Mouse (Mus musculus) heart, embryonic 13.5 days (tissue): ENCODE results near the gene Gpr176. TPM values are rescaled to one million over a fixed set of nuclear protein-coding genes. Genes with fewer than 3 reads are reported as not detected.

ENCODE experiments used
- ATAC-seq: fragments of 200-750 bp; cut with Nextera tagmentation; 2 replicates; pipeline ENCODE4 v1.8.0; 2017; ENCODE audit warnings: moderate TSS enrichment; ENCODE audit not compliant: insufficient number of reproducible peaks, low FRiP score, low TSS enrichment; ENCODE audit errors: extremely low read depth
- H3K27ac ChIP-seq: fragments of 300-500 bp; sonication (generic); replicated peaks from 2 replicates; pipeline ENCODE4 v1.5.1; 2015; ENCODE audit warnings: moderate library complexity, mild to moderate bottlenecking, inconsistent platforms
- H3K27me3 ChIP-seq: fragments of 300-500 bp; sonication (generic); replicated peaks from 2 replicates; pipeline ENCODE4 v1.6.1; 2015; ENCODE audit warnings: mild to moderate bottlenecking, inconsistent platforms
- H3K36me3 ChIP-seq: fragments of 300-500 bp; sonication (generic); 2 replicates; pipeline ENCODE4 v1.6.1; 2015; ENCODE audit warnings: mild to moderate bottlenecking, inconsistent platforms
- H3K4me1 ChIP-seq: fragments of 300-500 bp; sonication (generic); 2 replicates; pipeline ENCODE4 v1.6.1; 2015; ENCODE audit warnings: inconsistent platforms
- H3K4me2 ChIP-seq: fragments of 300-500 bp; sonication (generic); 2 replicates; pipeline ENCODE4 v1.6.1; 2015; ENCODE audit warnings: inconsistent platforms, mild to moderate bottlenecking, moderate library complexity
- H3K4me3 ChIP-seq: fragments of 300-500 bp; sonication (generic); 2 replicates; pipeline ENCODE4 v1.5.1; 2015; ENCODE audit warnings: moderate library complexity, mild to moderate bottlenecking, inconsistent platforms
- H3K9ac ChIP-seq: fragments of 300-500 bp; sonication (generic); 2 replicates; pipeline ENCODE4 v1.6.1; 2015; ENCODE audit warnings: inconsistent platforms, mild to moderate bottlenecking, moderate library complexity
- H3K9me3 ChIP-seq: fragments of 300-500 bp; sonication (generic); 2 replicates; pipeline ENCODE4 v1.6.1; 2016; ENCODE audit warnings: inconsistent platforms
- WGBS: fragments of 180-500 bp; shearing (Covaris S2); methylation state at CpG from one replicate; pipeline ENCODE4 v1.1.7; 2015; ENCODE audit warnings: mixed read lengths; 5-methylcytosine and 5-hydroxymethylcytosine counted together
- polyA plus RNA-seq: library from polyadenylated mRNA; unstranded; fragments of >200 nt; fragmentation: Nextera tagmentation; extraction: Ambion mirVana; gene quantifications from 2 replicates; pipeline ENCODE4 v1.2.1, GENCODE M21; 2015

Gene Gpr176
- polyA plus RNA-seq, 1 experiment from 2014 or later = 0.19 TPM

GRCm38 (mm10) chr2:118373572-118374279 is 507 bp upstream of the Gpr176 start:
- Histone ChIP-seq H3K27ac (no peak overlapping the region), H3K4me2 (peak overlapping the region; percentile 81), H3K36me3 (no peaks in the 10 kb centered on the region), H3K4me3 (peak overlapping the region; percentile 56), H3K27me3 (peaks cover 58% of the 10 kb centered on the region), H3K9me3 (no peaks in the 10 kb centered on the region), H3K9ac (peak overlapping the region; percentile 74), H3K4me1 (peaks cover 18% of the 10 kb centered on the region)
- ATAC-seq = peak; percentile 37; the same call in 1 of the 2 replicates
- WGBS = 4% methylated on average over 43 of the region's 43 CpGs

- H3K4me2 ChIP-seq = peak overlapping the region; percentile 81
- H3K27ac ChIP-seq = no peak overlapping the region
- H3K4me1 ChIP-seq = peaks cover 18% of the 10 kb centered on the region
- H3K9me3 ChIP-seq = no peaks in the 10 kb centered on the region
- ATAC-seq = no peak
- H3K9ac ChIP-seq = peak overlapping the region; percentile 74
- no peaks in the 10 kb centered on the region for H3K36me3 ChIP-seq
- 8% methylated on average over 11 of the region's 11 CpGs for WGBS
- H3K27me3 ChIP-seq = peaks cover 56% of the 10 kb centered on the region
- peak overlapping the region; percentile 56 for H3K4me3 ChIP-seq
Observed at GRCm38 (mm10) chr2:118372561-118372900, 688 bp downstream of the Gpr176 start.

GRCm38 (mm10) chr2:118371841-118372240 is 1.4 kb downstream of the Gpr176 start:
- Histone ChIP-seq H3K4me2 (no peak overlapping the region), H3K4me3 (no peak overlapping the region), H3K27me3 (peaks cover 56% of the 10 kb centered on the region), H3K9ac (no peak overlapping the region), H3K36me3 (no peaks in the 10 kb centered on the region), H3K9me3 (no peaks in the 10 kb centered on the region), H3K27ac (no peak overlapping the region), H3K4me1 (peaks cover 18% of the 10 kb centered on the region)
- WGBS = 43% methylated on average over 1 of the region's 1 CpGs
- ATAC-seq = no peak

GRCm38 (mm10) chr2:118355138-118355719 is 18.0 kb downstream of the Gpr176 start:
- Histone ChIP-seq H3K9ac (no peak overlapping the region), H3K4me2 (no peak overlapping the region), H3K27me3 (peaks cover under 1% of the 10 kb centered on the region; the same call in 1 of the 2 replicates), H3K4me3 (no peak overlapping the region), H3K9me3 (no peaks in the 10 kb centered on the region), H3K27ac (no peak overlapping the region), H3K36me3 (no peaks in the 10 kb centered on the region), H3K4me1 (no peaks in the 10 kb centered on the region)
- no peak for ATAC-seq
- WGBS = 77% methylated on average over 6 of the region's 6 CpGs

- no peak for ATAC-seq
- WGBS = 70% methylated on average over 4 of the region's 4 CpGs
Observed at GRCm38 (mm10) chr2:118353916-118354403, 19.3 kb downstream of the Gpr176 start.

GRCm38 (mm10) chr2:118353498-118353897 is 19.7 kb downstream of the Gpr176 start:
- Histone ChIP-seq H3K27ac (no peak overlapping the region), H3K9me3 (no peaks in the 10 kb centered on the region), H3K36me3 (no peaks in the 10 kb centered on the region), H3K27me3 (no peaks in the 10 kb centered on the region), H3K4me1 (no peaks in the 10 kb centered on the region), H3K4me3 (no peak overlapping the region), H3K4me2 (no peak overlapping the region), H3K9ac (no peak overlapping the region)
- no peak for ATAC-seq
- 65% methylated on average over 4 of the region's 4 CpGs for WGBS

More at GRCm38 (mm10) chr2:118353916-118354403, 19.3 kb downstream of the Gpr176 start:
- Histone ChIP-seq H3K4me2 (no peak overlapping the region), H3K4me3 (no peak overlapping the region), H3K9me3 (no peaks in the 10 kb centered on the region), H3K27me3 (no peaks in the 10 kb centered on the region), H3K36me3 (no peaks in the 10 kb centered on the region), H3K9ac (no peak overlapping the region), H3K27ac (no peak overlapping the region), H3K4me1 (no peaks in the 10 kb centered on the region)

- Histone ChIP-seq H3K27me3 (no peaks in the 10 kb centered on the region), H3K9ac (no peak overlapping the region), H3K36me3 (no peaks in the 10 kb centered on the region), H3K4me1 (no peaks in the 10 kb centered on the region), H3K4me3 (no peak overlapping the region), H3K27ac (no peak overlapping the region), H3K4me2 (no peak overlapping the region), H3K9me3 (no peaks in the 10 kb centered on the region)
- ATAC-seq = no peak
- 58% methylated on average over 1 of the region's 1 CpGs for WGBS
Observed at GRCm38 (mm10) chr2:118345535-118345934, 27.7 kb downstream of the Gpr176 start.

- Histone ChIP-seq H3K27me3 (no peaks in the 10 kb centered on the region), H3K4me1 (no peaks in the 10 kb centered on the region), H3K9me3 (no peaks in the 10 kb centered on the region), H3K4me2 (no peak overlapping the region), H3K36me3 (no peaks in the 10 kb centered on the region), H3K4me3 (no peak overlapping the region), H3K9ac (no peak overlapping the region), H3K27ac (no peak overlapping the region)
- ATAC-seq = no peak
- WGBS = 56% methylated on average over 3 of the region's 3 CpGs
Observed at GRCm38 (mm10) chr2:118343897-118344296, 29.3 kb downstream of the Gpr176 start.

GRCm38 (mm10) chr2:118341295-118341694 is 31.9 kb downstream of the Gpr176 start:
- H3K4me2 ChIP-seq = no peak overlapping the region
- H3K27me3 ChIP-seq = no peaks in the 10 kb centered on the region; the same call in 1 of the 2 replicates
- ATAC-seq = no peak
- H3K27ac ChIP-seq = no peak overlapping the region
- H3K4me3 ChIP-seq = no peak overlapping the region
- no peak overlapping the region for H3K9ac ChIP-seq
- no peaks in the 10 kb centered on the region for H3K36me3 ChIP-seq
- 83% methylated on average over 7 of the region's 7 CpGs for WGBS
- H3K4me1 ChIP-seq = no peaks in the 10 kb centered on the region
- H3K9me3 ChIP-seq = no peaks in the 10 kb centered on the region

- Histone ChIP-seq H3K4me2 (no peak overlapping the region), H3K27me3 (no peaks in the 10 kb centered on the region; the same call in 1 of the 2 replicates), H3K27ac (no peak overlapping the region), H3K36me3 (no peaks in the 10 kb centered on the region), H3K4me3 (no peak overlapping the region), H3K9ac (no peak overlapping the region), H3K4me1 (no peaks in the 10 kb centered on the region), H3K9me3 (no peaks in the 10 kb centered on the region)
- ATAC-seq = no peak
- 44% methylated on average over 2 of the region's 2 CpGs for WGBS
Observed at GRCm38 (mm10) chr2:118336084-118336483, 37.1 kb downstream of the Gpr176 start.

GRCm38 (mm10) chr2:118322663-118323062 is 50.6 kb downstream of the Gpr176 start:
- H3K27me3 ChIP-seq = no peaks in the 10 kb centered on the region
- H3K27ac ChIP-seq = no peak overlapping the region
- H3K4me3 ChIP-seq = no peak overlapping the region
- ATAC-seq = no peak
- H3K4me2 ChIP-seq = no peak overlapping the region
- no peaks in the 10 kb centered on the region for H3K9me3 ChIP-seq
- no peaks in the 10 kb centered on the region for H3K4me1 ChIP-seq
- 53% methylated on average over 4 of the region's 5 CpGs for whole genome bisulfite sequencing
- no peak overlapping the region for H3K9ac ChIP-seq
- no peaks in the 10 kb centered on the region for H3K36me3 ChIP-seq

GRCm38 (mm10) chr2:118321804-118322203 is 51.4 kb downstream of the Gpr176 start:
- H3K9ac ChIP-seq = no peak overlapping the region
- no peaks in the 10 kb centered on the region for H3K9me3 ChIP-seq
- no peak for ATAC-seq
- no peaks in the 10 kb centered on the region for H3K36me3 ChIP-seq
- no peak overlapping the region for H3K27ac ChIP-seq
- no peak overlapping the region for H3K4me3 ChIP-seq
- H3K4me2 ChIP-seq = no peak overlapping the region
- 75% methylated on average over 4 of the region's 4 CpGs for WGBS
- no peaks in the 10 kb centered on the region for H3K27me3 ChIP-seq
- no peaks in the 10 kb centered on the region for H3K4me1 ChIP-seq
